Mouse (Mus musculus): ENCODE results near the gene Crabp2.
A peak's percentile ranks its signal among the peaks of the same experiment; 100 is the strongest.
"Not testable (repeated sequence)": the region's sequence is repeated elsewhere in the genome, so short reads cannot be mapped to it uniquely, and the experiment has no call there.

Gene Crabp2

DNA sequence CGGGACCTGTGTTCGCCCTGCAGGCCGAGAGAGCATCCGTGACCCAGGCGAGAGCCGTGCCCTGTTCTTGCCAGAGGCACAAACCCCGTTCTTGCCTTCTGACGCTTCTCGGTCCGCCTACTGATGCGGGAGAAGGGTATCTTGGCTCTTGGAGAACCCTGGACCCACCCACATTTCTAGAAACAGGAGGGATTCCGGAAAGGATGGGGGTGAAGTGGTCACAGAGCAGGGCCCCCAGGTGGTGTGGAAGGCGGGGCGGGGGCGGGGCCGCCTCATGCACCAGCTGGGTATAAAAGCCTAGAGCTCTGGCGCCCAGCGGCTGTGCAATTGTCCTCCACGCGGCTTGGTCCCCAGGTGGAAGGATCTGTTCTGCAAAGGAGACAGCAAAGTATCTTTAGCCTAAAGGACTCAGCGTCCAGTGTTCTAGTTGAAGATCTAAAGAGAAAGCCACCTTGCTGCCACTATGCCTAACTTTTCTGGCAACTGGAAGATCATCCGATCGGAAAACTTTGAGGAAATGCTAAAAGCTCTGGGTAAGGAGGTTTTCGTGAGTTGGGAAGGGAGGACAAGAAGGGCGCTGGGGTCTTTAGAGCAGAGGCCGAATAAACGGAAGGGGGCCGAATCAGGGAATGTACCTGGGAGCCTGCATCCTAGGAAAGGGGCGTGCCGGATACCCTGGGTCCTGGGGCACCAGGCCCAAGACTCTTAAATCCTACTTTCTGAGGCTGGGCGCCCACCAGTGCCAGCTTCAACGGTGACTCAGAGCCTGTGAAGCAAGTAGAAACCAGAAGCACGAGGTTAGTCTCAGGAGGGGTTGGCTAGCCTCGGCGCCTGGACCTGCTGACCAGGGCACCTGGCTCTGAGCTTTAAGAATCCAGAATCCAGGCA is at the start of gene Crabp2:
Crabp2 (plus strand) TSS at position 289 of the 888 bp plus-strand sequence.
- no peak for DNase-seq (ENCODE audit: low spot score in 2 of 2)

DNA sequence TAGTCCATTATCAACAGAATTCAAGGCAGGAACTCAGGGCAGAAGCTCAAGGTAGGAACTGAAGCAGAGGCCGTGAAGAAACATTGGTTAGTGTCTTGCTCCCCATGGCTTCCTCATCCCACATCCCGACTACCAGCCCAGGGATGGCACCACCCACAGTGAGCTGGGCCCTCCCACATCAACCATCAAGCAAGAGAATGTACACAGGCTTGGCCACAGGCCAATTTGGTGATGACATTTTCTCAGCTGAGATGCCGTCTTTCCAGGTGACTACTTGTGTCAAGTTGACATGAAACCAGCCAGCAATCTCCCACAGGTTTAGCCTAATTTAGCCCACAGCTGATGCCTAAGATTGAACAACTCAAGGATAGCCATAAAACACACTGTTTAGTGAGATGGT is 49.2 kb upstream of the Crabp2 start:
- DNase-seq (ENCODE audit: low spot score in 2 of 2), result no peak

DNA sequence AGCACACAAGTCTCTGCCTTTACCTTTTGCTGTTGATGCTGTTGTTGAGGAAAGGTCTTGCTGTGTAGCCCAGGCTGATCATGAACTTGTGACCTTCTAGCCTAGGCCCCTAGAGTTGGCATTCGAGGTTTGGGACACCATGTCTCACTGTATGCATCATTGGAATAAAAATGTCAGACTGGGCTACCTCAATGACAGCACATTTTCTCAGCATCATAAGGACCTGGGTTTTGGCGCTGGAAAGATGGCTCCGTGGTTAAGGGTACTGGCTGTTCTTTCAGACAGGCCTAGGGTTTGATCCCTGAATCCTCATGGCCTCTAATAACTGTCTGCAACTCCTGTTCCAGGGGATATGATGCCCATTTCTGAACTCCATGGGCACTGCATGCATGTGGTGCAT is 48.7 kb upstream of the Crabp2 start:
- DNase-seq (ENCODE audit: low spot score in 2 of 2), result no peak

DNA sequence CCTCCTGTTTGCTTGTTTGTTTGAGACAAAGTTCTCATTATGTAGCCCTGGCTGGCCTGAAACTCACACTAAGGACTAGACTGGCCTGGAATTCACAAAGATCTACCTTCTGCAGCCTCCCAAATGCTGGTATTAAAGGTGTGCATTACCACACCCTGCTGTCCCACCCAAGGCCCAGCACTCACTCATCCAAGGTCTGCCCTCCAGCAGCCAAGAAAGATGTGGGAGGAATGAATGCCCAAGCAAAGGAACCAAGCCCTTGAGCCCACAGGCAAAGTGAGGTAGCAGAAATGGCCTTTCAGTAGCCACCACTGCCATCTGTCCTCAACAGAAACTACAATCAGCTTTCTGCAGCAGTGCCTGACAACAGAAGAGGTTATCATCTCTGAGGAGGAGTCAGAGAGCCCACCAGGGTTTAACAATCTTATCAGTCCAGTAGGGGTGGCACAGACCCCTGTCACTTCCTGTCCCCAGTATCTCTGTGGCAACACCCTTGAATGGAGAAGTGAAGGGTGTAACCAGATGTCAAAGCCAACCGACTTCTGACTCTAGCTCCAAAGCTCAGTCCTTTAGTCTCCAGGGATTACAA is 47.3 kb upstream of the Crabp2 start:
- DNase-seq (ENCODE audit: low spot score in 2 of 2), result no peak

DNA sequence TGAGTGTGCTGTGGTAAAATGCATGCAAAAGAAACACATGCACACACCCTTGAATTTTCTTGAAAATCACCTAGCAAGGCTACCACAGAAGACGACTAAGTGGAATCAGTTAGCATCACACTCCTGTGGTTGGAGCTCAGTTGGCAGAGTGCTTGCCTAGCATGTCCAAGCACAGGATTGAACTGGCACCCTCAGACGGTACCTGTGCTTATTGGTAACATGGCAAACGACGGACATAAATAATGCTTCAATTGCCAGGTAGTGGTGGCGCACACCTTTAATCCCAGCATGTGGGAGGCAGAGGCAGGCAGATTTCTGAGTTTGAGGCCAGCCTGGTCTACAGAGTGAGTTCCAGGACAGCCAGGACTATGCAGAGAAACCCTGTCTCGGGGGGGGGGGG is 46.5 kb upstream of the Crabp2 start:
- DNase-seq (ENCODE audit: low spot score in 2 of 2), result not testable (repeated sequence)

DNA sequence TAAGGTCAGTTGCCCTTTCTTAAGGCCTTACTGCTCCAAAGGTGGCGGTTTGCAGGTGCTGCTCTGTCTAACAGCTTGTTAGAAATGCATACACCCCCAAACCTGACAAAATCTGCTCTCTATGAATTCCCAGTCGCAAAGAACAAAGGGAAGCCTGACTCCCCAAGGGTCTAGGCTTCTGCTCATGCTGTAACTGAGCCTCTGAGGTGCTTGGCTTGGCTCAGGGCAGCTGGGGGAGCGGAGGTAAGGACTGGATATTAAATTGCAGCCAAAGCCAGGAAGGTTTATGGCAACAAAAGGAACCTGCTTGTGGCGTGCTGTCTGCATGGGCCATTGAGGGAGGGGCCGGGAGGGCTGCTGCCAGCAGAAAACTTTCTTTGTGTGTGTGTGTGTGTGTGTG is 44.6 kb upstream of the Crabp2 start:
- DNase-seq (ENCODE audit: low spot score in 2 of 2), result no peak

DNA sequence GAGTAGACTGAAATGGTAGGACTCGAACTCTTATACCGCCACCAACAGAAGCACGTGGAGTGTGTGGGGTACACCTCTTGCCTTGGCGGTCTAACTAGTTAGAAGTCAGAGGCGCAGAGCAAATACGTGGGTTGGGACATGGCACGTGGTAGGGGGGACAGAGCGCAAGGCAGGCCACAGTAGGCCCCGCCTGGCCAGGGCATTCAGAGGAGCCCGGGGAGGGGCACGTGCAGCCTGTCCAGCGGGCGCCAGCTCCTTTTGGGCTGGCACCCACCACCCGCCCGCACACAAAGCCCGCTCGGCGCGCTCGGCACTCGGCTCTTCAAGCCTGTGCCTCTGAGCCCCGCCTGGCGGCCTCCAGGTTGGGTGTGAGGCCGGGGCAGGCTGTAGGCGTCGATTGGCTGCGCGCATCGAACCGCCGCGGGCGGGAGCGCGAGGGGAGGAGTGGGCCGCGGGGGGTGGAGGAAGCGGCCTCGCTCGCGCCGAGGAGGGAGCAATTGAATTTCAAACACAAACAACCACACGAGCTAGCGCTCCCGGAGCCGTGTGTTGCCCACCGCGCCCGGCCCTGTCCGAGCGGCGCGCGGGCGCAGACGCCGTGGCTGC is 42.5 kb upstream of the Crabp2 start, which contains the start of gene Hdgf:
Hdgf (plus strand) TSS at position 442 of the 606 bp plus-strand sequence.
- DNase-seq (ENCODE audit: low spot score in 2 of 2), result peak; percentile 84 to 93

DNA sequence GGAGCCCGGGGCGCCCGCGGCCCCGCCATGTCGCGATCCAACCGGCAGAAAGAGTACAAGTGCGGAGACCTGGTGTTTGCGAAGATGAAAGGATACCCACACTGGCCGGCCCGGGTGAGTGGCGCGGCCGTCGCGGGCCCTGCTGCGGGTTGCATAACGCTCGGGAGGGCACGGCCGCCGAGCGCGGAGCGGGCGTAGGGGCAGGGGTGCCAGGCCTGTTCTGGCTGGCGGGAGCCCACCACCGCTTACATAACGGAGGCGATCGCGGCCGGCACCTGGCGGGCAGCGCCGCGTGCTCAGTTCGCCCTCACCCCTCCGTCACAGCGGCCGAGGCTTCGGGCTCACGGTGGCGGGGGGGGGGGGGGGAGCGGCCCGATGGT is 41.9 kb upstream of the Crabp2 start:
- DNase-seq (ENCODE audit: low spot score in 2 of 2), result peak in 1 of 2 experiments; percentile 56

DNA sequence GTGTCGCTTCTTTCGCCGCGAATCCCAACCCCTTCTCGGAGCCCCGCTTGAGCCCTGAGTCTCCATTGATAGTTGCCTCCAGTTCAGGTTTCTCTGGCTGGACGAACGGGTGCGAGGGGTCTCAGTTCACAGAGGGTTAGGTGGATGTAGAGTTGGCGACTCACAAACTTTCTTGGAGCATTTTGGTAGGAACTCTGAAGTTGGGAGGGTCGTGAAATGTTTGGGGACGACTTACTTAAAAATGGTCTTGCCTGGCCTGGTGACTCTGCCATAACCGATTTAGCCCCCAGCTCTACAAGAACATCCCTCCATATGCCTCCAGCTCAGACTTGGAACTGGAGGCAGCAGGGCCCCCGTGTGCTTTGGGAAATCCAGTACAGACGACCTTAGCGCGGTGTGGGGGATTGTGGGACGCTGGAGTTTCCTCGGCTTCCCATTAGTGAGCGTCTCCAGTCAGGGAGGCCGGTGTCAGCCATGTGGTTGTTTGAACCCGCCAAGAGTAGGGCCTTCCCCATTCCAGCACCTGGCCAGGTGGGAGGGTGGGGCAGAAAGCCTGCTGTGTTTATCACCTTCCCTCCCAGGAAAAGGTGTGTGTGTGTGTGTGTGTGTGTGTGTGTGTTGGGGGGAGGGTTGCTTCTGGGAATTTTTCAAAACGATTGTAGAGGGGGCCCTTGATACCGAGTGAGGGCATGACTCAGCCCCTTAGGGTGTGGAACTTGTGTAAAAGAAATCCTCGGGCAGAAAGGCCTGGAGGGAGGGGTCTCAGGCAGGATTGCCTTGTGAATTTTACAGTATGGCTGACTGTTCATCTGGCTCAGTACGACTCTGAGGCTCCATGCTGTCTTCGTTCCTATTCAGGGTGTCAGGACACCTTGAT is 41.2 kb upstream of the Crabp2 start:
- no peak for DNase-seq (ENCODE audit: low spot score in 2 of 2)

DNA sequence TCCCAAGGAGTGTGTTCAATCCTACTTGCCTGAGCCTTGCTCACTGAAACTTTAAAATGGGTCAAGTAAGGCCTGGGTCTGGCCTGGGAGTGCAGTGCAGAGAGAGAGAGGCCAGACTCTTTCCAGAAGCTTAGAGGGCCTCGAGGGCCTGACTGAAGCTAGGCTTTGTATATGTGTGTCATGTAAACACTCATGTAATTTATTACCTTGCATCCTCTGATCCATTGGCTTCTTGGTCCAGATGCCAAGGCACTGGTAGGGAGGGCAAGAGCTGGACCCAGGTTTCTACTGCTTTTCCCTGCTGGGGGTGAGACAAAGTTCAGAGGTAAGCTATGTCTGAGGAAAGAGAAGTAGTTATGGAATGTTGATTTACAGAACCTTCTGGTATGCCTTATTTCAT is 40.6 kb upstream of the Crabp2 start:
- no peak for DNase-seq (ENCODE audit: low spot score in 2 of 2)

DNA sequence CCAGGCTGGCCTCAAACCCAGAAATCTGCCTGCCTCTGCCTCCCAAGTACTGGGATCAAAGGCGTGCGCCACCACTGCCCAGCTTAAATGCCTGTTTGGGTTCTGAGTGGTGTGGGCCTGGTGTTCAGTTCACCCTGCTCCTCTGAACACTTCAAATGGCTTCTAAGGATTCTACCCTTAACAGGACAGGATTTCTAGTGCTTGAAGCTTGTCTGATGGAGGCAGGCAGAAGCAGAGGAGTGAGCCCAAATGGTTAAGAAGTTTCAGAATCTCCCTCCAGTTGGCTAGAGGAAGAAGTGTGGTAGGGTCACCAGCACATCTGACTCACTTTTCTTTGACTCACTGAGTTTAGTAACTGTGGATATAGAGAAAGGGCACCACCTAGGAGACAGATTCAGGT is 39.1 kb upstream of the Crabp2 start:
- no peak for DNase-seq (ENCODE audit: low spot score in 2 of 2)

DNA sequence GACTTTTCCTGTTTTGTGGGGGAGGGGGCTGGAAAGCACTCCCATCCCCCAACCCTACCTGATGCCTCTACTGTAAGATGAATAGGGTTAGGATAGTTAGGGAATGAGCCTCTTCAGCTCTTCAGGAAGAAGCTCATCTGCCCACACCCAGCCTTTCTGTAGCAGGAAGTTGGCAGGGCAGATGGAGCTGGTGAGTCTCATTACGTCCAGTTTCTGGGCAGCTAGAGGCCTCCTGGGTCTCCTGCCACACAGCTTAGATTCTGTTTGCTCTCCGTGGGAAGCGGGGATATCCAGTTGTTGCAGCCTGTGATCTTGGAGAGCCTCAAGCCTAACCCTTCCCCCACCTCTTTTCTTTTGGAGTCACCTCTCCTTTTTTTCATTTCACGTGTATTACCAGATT is 38.6 kb upstream of the Crabp2 start:
- DNase-seq (ENCODE audit: low spot score in 2 of 2), result no peak

DNA sequence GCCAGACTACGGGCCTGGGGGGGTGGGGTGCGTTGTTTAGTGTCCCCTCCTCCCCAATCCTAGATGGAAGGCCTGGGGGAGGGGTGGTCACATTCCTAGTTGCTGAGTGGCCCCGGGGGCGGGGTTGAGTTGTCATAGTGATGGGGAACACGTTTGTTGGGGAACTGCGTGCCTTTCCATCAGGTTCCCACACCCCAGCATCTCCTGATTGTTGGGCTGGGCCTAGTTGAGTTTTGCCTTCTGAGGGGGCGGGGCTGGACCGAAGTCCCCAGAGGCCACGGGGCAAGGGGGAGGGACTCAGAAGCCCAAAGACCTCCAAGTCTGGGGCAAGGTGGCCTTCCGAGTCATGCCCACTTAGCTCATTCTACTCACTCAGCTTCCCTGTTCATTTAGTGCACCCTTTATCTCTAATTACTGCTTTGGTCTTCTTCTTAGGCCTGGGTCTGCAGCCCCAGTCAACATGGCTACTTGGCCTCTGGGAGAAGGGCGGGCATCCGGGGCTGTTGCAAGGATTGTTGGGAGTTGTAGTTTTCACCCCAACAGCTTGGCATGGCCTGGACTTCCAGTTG is 37.8 kb upstream of the Crabp2 start:
- peak in 1 of 2 experiments; percentile 64 for DNase-seq (ENCODE audit: low spot score in 2 of 2)

DNA sequence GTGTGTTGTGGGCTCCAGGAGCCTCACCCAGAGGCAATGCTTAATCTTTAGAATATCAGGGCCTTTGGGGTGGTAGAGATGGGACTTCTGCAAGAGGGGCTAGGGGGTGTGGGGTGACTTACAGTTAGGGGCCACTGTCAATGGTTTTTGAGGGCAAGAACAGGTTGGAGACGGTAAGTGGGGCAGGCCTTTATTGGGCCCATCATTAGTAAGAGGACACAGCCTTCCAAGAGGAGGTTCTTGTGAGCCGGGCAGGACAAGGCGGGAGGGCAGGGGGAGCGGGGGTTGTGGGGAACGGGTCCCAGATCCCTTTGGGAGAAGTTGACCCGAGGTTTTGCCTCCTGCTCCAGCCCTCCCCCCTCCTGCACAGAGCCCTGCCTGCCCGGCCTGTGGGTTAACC is 35.0 kb upstream of the Crabp2 start:
- DNase-seq (ENCODE audit: low spot score in 2 of 2), result no peak

DNA sequence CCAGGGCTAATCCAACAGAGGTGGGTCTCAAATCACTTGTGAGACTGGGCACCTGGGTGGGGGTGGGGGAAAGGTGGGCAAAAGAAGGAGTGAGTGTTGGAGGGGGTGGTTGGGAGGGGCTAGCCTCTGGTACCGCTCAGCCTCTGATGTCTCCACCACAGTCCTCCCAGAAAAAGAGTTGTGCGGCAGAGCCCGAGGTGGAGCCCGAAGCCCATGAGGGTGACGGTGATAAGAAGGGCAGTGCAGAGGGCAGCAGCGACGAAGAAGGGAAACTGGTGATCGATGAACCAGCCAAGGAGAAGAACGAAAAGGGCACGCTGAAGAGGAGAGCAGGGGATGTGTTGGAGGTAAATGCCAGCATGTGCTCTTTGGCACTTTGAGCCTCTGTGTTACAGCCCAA is 34.6 kb upstream of the Crabp2 start:
- no peak for DNase-seq (ENCODE audit: low spot score in 2 of 2)

DNA sequence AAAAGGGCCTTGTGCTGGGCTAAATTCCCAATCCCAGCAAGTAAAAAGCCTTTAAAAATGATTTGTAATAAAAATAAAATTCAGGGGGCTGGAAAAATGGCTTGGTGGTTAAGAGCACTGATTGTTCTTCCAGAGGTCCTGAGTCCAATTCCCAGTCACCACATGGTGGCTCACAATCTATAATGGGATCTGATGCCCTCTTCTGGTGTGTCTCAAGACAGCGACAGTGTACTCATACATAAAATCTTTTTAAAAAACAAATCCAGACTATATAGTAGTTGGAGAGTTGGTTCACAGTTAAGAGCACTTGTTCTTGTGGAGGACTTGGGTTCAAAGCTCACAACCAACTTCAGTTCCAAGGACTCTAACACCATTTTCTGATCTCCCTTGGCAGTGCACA is 31.5 kb upstream of the Crabp2 start:
- no peak for DNase-seq (ENCODE audit: low spot score in 2 of 2)

DNA sequence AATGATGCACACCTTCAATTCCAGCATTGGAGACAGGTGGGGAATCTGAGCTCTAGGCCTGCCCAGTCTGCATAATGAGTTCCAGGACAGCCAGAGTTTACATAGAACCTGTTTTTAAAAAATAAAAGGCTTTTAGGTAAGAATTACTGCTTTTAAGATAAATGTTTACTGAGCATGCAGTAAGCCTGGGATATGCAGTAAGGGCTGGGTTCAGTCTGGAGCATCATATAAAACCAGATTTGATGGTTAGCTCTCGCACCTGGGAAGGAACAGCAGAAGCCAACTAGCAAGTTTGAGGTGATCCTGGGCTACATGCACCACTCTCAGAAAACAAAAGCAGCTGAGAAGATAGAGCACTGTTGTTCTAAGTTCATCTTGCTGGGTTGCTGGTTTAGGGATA is 29.9 kb upstream of the Crabp2 start:
- DNase-seq (ENCODE audit: low spot score in 2 of 2), result no peak

DNA sequence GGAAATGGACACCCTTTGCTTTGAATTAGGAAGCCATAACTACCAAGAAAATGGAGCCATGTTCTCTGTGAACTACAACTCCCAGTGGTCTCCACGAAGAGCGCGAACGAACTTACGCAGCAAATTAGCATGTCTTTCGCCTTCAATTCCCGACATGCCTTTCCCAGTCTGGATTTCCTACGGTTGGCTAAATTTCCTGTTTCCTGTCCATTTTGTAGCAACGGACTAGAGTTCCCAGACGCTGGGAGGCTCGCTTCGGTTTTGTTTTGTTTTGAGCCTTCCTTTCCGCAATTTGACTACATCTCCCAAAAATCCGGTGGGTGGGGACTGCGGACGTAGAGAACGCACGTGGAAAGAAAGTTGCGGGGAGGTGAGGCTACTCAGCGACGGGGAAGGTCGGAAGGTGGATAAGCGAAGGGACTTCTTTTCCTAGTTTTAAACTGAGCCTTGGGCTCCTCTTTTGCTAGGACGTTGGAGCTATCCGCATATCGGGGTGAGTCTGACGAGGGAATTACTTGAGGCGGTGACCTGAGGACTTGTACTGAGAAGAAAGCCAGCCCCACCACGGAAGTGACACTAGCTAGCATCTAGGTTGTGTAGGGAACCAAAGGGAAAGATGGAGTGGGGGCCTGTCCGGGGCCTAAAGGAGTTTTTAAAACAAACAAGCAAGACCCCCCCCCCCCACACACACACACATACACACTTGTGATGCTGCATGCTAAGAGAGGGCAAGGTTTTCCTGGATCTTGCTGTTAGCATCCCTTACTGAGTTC is 28.9 kb upstream of the Crabp2 start, which contains the start of gene Mrpl24:
Mrpl24 (plus strand) TSS at position 171 of the 773 bp plus-strand sequence.
- DNase-seq (ENCODE audit: low spot score in 2 of 2), result peak in 1 of 2 experiments; percentile 67

DNA sequence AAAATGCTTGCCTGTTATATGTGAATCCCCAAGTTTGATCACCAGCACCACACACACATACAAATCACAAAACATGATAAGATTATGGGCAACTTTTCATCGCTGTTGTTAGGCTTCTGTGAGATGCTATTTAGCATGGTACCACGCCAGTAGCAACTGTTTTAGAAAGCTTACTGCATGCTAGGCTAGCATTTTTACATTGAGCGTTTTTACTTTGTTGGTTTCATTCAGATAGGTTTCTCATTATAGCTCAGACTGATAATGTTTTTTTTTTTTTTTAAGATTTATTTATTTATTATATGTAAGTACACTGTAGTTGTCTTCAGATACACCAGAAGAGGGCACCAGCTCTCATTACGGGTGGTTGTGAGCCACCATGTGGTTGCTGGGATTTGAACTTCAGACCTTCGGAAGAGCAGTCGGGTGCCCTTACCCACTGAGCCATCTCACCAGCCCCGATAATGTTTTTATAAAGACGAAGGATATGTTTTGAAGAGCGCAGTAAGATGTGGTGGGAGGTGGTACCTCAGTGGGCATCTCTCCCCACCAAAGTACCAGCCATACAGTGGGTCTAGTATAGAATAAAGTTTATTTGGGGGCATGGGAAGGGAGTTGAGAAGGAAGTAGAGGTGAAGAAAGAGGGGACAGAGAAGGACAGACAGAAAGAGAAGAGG is 28.1 kb upstream of the Crabp2 start:
- no peak for DNase-seq (ENCODE audit: low spot score in 2 of 2)

DNA sequence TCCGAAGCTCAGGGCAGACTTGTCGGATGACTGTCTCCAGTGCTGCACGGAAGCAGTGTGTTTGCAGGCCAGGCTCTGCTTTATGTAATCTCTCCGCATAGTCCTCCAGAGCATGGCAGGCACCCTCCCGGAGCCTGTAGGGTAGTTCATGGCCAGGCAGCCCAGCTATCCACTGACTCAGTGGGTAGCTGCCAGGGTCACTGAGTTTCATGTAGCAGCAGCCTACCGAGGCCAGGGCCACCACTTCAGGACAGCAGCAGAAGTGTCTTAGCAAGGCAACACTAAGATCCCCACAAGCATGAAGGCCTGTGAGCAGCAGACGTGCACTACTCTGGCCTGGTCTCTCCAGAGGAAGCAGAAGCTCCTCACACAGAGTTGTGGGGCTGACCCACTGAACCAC is 23.5 kb upstream of the Crabp2 start:
- DNase-seq (ENCODE audit: low spot score in 2 of 2), result no peak
